Mouse (Mus musculus) megakaryocyte, adult 5-6 weeks (primary cell): ENCODE measurements at regions not wholly inside any gene's neighbourhood (a gene's known extent, or its start where the extent isn't known, plus 50 kb on each side); places are given as distances from the start of the nearest gene placed in this dataset.
"Not testable (repeated sequence)": the region's sequence is repeated elsewhere in the genome, so short reads cannot be mapped to it uniquely, and the experiment has no call there.

ENCODE experiments used
- ATAC-seq: 2 replicates; pipeline ENCODE4 v1.8.0; 2016; ENCODE audit warnings: mild to moderate bottlenecking, inconsistent platforms; ENCODE audit not compliant: poor library complexity, severe bottlenecking

DNA sequence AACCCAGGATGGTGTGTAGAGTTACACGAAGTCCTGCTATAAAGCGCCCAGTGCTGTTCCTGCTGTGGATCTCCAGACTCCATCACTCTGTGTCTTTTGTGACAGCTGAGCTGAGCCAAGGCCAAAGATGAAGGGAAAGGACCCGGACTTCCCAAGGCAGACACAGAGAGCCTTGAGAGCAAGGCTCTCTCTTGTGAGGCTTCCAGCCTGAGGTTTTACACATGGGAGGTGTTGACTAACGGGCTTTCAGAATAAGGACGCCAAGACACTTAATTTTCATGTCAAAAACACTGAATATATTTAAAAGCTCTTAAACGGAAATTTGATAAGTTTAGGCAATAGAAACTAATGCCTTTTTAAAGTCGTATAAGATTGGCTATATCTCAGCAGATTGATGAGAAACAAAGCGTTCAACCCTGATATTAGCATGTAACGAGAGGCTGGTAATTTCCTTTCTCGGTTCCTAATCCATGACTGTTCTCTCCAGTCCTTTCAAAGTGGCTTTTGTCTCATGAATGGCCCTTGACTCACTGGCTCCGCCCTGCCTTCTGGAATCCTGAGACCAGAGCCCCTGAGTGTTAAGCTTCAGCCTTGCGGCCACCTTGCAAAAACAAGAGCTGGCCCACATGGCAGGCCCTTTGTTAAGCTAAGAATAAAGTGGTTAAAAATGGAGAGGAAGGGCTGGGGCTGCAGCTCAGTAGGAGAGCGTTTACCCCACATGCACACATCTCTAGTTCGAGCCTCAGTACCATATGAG is 145.8 kb downstream of the Nkx6-1 start:
- no peak for ATAC-seq

DNA sequence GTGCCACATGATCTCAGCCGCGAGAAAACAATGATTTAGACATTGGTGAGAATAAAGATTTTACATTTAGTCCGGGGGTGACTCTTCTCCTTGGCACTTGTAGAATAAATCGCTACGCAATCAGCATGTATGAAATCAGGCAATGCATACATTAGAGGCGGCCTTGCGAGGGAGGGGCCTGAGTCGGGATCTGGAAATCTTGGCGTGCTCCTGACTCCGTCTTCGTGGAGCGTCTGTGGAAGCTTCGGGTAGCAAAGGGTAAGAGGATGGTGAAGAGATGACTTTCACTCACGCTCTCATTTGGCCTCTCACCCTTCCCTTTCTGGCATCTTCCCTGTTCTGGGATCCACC is 167.1 kb downstream of the Nkx6-1 start:
- no peak for ATAC-seq

DNA sequence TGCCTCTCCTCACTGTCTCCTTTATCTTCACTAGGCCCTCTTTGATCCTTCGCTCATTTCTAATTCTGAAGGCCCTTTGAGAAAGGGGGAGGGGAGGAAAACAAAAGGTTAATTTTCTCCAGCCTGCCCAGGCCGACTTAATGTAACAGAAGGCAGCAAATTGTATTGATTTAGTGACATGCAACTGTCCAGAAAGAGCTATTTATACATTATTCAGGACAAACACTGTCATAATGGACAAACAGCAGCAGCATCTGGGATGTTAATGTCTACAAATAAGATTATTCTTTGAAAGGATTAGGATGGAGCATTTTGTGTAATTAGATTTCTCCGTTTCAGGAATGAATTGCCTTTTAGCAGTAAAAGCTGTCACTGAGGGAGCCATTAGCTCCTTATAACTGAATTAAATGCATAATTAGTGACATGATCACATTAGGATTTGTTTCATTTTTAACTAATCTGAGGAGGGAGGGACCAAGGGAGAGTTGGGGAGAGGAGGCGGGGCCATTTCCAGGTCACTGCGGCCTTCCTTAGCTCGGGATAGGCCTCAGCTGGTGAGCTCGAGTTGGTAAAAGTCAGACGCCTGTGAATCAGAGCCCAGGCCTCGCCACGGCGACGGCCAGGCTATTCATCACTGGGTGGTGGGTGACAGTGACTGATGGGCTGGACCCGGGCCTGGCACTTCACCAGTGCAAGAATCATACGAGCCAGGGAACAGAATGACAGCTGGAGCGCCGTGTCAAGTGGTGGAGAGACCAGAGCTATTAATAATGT is 167.7 kb downstream of the Nkx6-1 start:
- ATAC-seq, result no peak

DNA sequence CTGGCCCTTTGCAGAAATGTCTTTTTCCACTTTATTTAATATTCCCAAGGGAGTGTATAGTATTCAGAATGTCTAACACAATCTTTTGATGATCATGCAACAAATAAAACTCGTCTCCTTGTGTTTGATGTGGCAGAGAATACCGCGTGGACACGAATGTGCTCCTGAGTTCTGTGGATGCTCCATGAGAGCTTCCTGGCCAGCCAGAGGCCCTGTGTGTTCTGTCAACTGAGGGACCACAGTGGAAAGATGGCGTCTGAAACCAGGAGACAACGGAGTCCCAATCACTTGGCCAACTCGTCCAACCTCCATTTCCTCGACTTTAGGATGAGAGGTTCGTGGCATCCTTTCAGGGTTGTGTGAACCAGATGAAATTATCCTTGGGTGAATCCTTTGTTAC is 168.6 kb downstream of the Nkx6-1 start:
- ATAC-seq, result no peak

DNA sequence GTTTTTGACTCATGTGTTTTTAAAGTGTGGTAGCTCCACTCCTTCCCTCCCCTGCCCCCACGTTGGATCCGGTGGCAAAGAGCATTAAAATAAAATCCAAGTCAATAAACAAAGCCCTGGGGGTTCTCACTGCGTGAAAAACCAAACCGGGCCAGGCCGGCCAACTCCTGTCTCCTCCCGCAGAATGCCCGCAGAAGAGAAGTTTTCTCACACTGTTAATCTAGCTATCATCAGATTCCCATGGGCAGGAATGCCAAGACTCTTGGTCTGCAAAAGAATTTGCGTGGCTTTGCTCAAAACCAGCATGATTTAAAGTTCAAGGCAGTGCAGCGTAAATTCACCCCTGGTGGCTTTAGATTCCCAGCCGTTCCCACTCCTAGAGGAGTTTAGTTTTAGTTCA is 219.0 kb downstream of the Nkx6-1 start:
- ATAC-seq, result no peak

DNA sequence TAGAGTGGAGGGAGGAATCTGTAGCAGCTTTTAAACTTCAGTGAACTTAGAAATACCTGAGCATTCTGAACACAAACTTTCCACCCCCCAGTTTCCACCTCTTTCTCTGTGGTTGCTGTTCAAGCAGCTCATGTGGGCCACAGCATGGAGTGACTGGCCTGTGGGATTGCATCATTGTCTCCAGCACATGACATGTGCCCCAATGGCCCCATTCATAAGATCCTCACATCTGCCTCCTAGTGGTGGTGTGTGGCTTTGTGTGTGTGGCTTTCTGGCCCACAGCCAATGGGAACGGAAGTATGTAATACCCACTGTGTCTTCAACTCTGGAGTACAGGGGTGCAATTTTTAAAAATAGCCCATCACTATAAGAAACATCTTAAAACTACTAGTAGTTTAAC is 223.0 kb downstream of the Nkx6-1 start:
- ATAC-seq, result no peak

DNA sequence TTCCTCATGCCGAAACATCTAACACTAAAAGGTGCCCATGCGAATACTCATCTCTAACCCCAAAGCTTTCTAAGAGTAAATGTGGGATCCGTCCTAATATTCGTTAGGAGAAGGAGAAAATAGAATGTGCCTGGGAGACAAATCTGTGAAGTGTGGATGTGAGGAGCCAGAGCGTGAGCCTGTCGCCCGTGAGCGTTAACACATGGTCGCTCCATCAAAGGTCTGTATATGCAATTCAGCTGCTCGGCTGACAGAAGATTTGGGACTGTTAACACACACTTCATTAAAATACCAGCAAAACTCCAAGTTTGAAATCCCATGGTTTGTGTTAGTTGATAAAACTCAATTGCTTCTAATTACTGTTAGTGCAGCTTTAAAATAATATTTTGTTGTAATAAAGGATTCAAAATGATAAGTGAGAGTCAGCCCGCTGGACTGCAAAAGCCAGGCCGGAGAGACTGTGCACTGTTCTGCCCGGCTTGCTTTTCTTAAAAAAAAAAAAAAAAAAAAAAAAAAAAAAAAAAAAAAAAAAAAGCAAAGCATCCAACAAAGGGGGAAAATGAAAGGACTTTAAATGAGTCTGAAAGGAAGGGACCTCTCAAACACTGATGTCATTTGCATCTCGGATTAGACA is 227.0 kb downstream of the Nkx6-1 start:
- ATAC-seq, result no peak

DNA sequence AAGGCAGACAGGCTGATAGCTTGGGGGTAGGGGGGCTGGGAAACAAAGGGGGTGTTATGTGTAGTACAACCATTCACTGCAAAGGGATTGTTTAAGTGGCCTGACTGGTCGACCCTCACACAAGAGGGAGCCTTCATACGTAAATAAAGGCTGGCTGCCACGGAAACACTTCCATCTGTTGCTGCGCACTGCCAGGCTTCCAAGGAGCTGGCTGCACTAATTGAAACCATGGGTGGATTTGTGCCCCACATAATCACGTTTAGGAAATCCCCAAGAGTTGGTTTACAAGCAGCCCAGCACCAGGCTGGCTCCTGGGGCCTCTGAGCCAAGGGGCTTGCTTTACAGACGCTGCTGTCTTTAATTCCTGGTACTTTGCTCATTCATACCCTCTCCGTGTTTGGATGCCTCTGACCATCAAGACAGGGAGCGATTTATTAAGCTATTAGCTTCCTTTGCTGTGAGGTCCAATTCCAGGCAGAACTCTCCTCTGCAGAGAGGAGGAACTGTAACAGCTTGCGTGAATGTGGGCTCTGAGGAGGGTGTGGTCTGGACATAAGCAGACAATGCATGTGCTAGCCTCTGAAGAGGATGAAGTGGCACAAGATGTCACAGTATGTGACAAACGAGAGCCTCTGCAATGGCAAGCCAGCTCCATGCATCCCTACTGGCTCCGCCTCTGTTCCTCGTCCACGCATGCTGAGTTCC is 238.6 kb downstream of the Nkx6-1 start:
- no peak for ATAC-seq

DNA sequence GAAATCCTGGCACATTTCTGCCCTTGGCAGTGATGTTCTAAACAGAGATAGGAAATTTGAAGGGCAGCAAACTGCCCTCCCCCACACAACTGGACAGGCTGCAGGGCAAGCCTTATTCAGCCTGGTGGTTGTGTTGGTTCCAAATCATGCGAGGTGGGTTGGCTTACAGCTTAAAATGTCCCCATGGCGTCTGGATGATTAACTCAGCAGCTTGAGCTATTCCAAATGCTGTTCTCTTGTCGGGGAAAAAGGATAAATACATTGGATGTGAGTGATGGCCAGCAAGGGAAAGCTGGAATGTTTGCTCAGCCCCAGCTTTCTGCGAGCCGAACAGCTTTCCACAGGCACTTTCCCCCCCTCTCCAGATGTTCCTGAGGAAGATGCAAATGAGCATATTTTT is 280.5 kb downstream of the Nkx6-1 start:
- ATAC-seq, result no peak

DNA sequence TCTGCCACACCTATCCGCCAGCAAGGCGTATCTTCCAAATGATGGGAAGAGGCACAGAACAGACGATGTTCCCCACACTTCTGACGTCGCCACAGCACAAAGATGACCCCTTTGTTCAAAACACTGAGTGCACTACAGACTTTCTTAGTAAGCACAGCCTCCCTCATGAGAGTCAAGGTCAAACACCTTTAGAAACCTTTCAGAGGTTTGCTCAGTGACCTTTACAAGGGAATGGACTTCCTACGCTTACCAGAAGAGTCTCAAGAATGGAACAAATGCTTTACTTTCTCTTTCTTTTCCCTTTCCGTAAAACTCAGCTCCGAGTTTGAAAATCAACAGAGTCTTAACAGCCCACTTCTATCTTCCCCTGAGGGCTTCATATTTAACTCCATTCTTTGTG is 283.4 kb downstream of the Nkx6-1 start:
- ATAC-seq, result no peak

DNA sequence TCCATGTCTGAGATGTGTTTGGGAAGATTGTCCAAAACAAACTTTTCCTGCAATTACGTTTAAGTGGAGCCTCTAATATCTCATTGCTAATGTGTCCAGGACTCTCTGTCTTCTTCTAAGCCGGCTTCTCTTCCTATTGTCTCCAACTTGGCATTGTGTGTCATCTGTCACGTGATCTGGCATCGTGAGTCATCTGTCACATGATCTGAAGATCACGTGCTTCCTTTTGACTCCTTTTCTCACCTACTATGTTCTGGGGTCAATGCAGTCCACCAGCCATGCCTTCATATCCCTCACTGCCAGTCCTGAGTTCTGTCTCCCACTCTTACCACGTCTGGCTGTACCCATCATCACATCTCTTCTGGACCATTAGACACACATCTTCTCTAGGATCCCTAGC is 288.1 kb downstream of the Nkx6-1 start:
- no peak for ATAC-seq

DNA sequence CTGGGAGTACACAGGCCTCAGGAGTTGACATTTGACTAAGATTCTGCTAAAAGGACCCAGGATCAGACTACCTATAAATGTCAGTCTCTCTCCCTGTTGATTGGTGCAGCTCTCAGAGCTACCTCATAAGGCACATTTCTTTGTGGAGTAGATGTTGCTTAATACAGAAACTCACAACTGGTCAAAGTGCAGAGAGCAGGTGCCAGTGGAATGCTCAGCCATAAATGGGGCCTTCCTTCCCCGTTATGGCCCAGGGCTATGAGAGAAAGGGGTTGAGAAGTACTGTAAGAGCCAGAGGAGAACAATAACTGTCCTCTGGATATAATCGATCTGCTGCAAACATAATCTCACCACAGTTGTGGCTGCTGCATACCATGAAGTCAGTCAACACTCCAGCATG is 290.7 kb downstream of the Nkx6-1 start:
- ATAC-seq, result no peak

DNA sequence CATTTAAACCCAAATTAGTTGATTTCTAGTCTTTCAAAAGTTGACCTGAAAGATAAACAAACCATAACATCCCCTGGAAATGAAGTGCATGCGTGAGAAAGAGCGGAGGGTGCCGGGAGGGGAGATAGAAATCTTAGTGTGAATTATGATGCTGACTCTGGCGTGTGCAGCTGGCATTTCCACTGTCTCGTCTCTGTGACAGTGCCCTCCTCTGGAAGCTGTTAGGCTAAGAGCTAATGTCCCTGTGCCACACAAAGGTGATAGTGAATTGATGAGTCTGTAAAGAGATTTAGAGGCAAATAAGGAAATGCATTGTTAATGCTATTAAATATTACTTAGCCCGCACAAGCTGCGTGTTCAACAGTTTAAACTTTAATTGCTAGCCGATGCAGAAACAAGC is 292.6 kb downstream of the Nkx6-1 start:
- ATAC-seq, result no peak

DNA sequence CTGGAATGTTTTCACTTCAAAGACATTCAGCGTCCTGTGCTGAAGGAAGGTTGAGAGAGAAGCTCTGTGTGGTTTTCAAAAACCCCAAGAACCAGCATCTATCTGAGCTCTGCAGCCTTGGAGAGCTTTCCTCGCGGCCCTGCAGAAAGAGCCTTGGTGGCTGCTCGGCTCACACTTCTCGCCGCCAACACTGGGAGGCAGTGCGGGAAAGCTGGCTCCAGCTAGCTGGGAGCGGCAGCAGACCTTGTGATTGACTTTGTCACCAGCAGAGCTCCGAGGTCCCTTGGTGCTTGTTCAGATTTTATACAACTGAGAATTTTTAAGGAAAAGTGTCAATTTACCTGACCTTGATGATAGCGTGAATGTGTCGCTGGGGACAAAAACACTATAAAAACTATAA is 299.4 kb downstream of the Nkx6-1 start:
- no peak for ATAC-seq

DNA sequence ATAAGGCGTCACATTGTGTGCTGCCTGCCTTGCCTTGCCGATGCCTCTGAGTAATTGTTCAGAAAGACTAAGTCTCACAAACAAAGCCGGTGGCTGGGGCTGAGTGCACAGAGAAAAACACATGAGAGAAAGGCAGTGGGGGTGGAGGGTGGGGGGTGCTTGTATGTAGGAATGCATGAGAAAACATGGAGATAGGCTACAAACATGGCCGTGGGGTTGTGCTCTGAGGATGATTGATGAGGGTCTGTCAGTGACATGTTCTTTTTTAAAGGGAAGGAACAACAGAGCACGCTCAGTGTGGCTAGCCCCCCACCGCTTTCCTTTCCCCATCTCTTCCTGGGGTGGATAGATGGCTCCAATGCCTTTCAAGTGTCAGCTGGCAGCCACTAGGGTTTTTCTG is 304.8 kb downstream of the Nkx6-1 start:
- no peak for ATAC-seq

DNA sequence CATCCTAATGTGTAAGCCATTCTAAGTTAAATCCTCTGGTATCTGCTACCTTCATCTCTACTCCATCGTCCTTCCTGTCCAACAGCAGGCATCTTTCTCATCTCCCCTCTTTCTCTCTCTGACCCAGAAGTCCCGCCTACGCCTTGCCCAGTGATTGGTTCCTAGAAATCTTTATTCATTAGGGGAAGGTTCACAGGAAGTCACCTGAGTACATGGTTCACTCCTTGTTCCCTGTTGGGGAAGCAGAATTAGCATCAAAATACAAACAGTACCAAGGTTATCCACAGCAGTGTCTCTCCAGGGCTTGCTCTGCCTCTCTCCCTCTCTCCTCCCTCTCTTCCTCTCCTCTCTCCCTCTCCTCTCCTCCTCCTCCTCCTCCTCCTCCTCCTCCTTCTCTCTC is 319.4 kb downstream of the Nkx6-1 start:
- no peak for ATAC-seq

DNA sequence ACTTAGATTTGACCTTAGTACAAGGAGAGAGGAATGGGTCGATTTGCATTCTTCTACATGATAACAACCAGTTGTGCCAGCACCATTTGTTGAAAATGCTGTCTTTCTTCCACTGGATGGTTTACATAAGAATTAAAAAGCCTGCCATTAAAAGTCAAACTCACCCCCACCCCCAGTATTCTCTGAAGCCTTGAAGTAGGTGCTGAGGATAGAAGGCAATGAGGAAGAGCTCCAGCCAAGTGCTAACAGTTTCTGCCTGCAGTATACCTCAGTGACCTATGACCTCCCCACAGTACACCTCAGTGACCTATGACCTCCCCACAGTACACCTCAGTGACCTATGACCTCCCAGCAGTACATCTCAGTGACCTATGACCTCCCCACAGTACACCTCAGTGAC is 328.4 kb downstream of the Nkx6-1 start:
- not testable (repeated sequence) for ATAC-seq

DNA sequence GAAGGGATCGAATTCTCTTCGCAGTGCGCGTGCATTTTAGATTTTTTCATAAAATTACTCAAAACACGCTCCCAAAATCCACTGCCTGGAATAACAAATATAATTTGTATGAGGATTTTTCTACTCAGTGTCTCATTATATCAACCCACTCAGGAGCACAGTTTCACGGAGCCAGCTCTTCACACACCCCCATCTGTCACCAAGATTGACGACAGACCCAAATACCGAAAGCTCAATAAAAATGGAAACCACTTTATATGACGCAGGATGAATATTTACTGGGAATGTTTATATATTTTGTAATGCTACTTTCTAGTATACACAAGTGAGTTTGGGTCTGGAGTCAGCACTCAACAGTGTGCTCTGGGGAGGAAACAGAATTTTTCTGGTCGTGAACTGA is 333.0 kb downstream of the Nkx6-1 start:
- no peak for ATAC-seq

DNA sequence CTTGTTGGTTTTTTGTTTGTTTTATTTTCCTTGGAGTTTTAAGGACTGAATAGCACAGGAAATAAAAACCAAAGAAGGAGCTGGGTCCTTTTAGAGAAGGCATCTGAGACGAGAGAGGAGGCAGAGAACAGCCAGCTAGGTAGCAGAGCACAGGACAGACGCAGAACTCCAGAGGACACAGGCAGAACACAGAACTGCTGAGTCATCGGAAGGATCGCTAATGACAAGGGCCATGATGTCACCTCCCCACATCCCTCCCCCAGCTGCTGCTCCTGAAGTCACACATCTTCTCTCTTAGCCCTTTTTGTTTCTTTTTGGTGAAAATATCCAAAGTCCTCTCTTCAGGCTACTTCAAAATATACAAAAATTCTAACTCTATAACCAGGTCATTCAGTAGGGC is 338.7 kb downstream of the Nkx6-1 start:
- ATAC-seq, result no peak

DNA sequence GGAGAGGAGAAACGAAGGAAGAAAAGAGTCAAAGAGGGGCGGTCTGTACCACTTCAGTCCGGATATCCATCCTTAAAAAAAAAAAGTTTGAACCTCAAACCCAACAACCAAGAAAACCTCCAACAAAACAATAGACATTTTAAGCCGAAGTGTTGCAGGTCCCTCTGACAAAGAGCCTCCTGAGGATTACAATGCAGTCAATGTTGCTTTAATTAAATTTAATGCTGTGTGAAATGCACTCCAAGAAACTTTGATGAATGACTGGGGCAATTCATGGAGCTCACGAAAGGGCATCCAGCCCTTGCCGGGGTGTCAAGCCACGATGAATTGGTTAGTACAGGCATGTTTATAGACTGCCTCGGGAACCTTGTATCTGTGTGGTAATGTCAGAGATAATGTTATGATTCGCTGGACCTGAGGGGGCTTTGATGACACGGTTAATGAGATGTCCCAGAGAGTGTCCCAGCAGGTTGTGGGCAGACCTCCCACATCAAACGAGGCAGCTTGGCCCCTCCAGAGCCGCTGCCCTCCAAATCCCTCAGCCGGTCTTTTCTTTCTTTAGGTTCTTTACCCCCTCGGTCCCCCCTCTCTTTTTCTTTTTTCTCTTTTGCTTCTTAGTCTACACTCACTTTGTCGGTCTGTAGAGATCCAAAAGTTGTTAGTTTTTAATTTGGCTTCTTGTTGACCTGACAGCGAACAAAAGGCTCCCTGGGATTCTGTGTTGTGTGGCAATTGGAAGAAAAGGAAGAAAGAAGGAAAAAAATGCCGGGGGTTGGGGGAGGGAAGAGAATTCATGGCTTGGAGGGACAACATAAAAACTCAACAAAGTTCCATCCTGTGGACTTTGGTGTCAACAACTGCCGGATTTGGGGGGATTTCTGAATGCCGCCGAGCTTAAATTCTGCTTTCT is 341.5 kb downstream of the Nkx6-1 start:
- no peak for ATAC-seq

DNA sequence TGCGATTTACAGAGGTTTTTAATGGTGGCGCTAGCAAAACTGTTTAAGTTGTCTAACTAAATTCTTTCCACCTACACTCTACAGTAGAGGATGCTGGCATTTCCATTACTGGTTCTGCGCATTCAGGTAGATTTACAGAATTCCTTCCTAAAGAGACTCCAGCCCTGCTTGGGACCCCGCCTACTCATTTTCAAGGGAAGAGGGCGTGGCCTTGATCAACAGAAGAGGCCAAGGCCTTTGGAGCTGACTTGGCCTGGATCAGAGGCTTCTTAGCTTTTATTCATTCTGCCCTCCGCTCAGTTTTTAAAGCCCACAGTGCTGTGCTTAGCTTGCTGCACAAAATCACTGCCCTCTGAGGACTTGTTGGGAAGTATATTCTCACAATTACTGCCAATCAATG is 364.8 kb downstream of the Nkx6-1 start:
- ATAC-seq, result no peak
